Mouse (Mus musculus) E14TG2a.4 (cell line): Measurements from ENCODE around the gene Gadd45gip1.

ENCODE experiments used
- H3K27me3 ChIP-seq: 2 replicates; pipeline ENCODE4 v1.6.1; 2014; ENCODE audit warnings: low read length, control low read depth; ENCODE audit not compliant: insufficient read depth
- H3K36me3 ChIP-seq: 2 replicates; pipeline ENCODE4 v1.6.1; 2014; ENCODE audit warnings: low read length, control low read depth; ENCODE audit not compliant: insufficient read depth
- H3K4me1 ChIP-seq: replicated peaks from 2 replicates; pipeline ENCODE4 v1.6.1; 2014; ENCODE audit warnings: low read depth, low read length, control low read depth
- H3K4me3 ChIP-seq: replicated peaks from 2 replicates; pipeline ENCODE4 v1.5.1; 2014; ENCODE audit warnings: mild to moderate bottlenecking, low read length
- H3K9me3 ChIP-seq: 2 replicates; pipeline ENCODE4 v1.6.1; 2014; ENCODE audit warnings: low read length, control low read depth
- CTCF ChIP-seq: conservative IDR thresholded peaks from 2 replicates; pipeline ENCODE4 v1.5.1; 2014; ENCODE audit warnings: low read length
- NANOG ChIP-seq: IDR thresholded peaks from 2 replicates; pipeline ENCODE4 v1.6.1; 2014; ENCODE audit warnings: borderline replicate concordance, low read length, mixed read lengths
- POU5F1 ChIP-seq: IDR thresholded peaks from 2 replicates; pipeline ENCODE4 v1.6.1; 2014; ENCODE audit warnings: low read length, borderline replicate concordance

Gene Gadd45gip1

DNA sequence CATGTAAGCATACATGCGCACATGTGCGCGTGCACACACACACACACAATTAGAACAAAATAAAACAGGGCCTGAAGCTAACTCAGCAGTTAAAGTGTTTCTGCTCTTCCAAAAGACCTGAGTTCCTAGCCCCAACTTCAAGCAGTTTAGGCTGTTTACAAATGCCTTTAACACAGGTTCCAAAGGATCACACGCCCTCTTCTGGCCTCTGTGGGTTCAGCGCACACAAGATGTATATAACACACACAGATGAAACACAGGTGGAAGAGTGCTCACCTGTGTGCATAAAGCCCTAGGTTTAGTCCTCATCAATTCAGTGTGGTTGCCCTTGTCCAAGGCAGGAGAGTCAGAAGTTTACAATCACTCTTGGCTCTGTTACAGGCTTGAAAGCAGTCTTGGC is 25.3 kb upstream of the Gadd45gip1 start:
- Histone ChIP-seq H3K36me3 (no peaks in the 10 kb centered on the region), H3K4me3 (no peak overlapping the region), H3K9me3 (peaks cover 3% of the 10 kb centered on the region; the same call in 1 of the 2 replicates), H3K27me3 (peaks cover 63% of the 10 kb centered on the region), H3K4me1 (no peaks in the 10 kb centered on the region)
- TF ChIP-seq CTCF (peak; percentile 41), POU5F1 (no peak)

DNA sequence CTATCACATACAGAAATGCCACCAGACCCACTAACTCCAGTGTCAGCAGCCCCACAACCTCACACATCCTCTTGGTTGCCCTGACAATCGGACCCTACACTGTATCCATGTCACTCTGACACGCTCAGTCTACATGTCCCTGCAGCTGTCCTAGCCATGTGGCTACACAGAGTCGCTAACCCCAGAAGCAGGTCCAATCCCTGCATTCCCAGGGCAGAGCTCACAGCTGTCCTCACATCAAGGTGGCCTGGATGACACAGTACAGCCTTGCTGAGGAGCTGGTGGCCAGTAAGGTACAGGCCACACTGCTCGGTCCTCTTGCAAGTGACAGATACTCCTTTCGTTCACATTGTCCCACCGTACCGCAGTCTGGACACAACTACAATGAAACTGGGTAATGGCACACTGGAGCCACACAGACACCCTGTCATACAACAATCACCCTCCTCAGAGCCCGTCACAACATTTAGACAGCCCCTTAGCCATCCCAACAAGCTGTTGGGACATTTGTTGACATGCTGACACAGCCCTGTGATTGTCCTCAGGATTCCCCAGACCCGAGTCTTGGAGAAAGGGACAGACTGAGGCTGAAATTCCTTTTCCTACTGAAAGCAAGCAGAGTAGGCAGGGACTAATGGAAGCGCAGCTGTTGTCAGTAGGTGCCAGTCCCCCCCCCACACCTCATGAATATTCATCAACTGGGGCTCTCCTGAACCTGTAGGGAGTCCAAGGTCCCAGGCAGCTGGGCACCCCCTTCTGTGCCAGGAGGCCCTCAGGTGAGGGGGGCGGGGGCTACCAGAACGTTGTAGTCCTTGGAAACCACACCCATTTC is 22.0 kb upstream of the Gadd45gip1 start:
- Histone ChIP-seq H3K36me3 (no peaks in the 10 kb centered on the region), H3K27me3 (peaks cover 57% of the 10 kb centered on the region), H3K9me3 (peaks cover 3% of the 10 kb centered on the region; the same call in 1 of the 2 replicates), H3K4me3 (no peak overlapping the region), H3K4me1 (peaks cover 7% of the 10 kb centered on the region)
- TF ChIP-seq NANOG (no peak), POU5F1 (no peak), CTCF (no peak)

DNA sequence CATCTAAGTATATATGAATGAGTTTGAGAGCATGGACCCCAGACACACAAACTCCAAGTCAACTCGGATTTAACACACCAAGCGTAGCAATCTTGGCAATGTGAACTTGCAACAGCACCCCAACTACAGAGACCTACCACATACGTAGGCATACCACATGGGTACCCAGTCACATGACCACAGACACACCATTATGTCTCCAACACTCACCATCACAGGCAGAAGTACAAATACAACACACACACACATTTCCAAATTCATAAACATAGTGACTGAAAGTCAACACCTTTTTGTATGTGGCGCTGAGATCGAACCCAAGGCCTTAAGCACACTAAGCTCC is 21.4 kb upstream of the Gadd45gip1 start:
- Histone ChIP-seq H3K36me3 (no peaks in the 10 kb centered on the region), H3K27me3 (peaks cover 57% of the 10 kb centered on the region), H3K9me3 (peaks cover 3% of the 10 kb centered on the region; the same call in 1 of the 2 replicates), H3K4me1 (peaks cover 13% of the 10 kb centered on the region), H3K4me3 (no peak overlapping the region)
- no peak for TF ChIP-seq NANOG
- no peak for TF ChIP-seq POU5F1
- no peak for TF ChIP-seq CTCF

DNA sequence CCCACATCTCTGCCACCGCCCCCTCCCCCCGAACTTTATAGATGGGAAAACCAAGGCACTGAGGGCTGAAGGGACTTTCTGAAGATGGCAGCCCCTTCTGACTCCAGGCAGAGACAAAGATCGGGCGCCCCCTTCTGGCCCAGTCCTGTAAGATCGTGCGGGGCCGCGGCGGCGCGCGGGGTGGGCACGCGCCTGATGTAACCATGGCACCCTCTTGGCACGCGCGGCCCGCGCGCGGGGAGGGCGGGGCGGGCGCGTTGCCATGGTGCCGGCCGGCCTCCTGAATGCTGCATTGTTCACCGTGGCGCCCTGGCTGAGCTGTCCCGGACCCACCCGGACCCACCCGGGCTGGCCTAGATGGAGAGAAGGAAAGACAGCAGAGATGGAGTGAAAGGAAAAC is 20.4 kb upstream of the Gadd45gip1 start:
- TF ChIP-seq POU5F1 (no peak), NANOG (no peak), CTCF (no peak)

DNA sequence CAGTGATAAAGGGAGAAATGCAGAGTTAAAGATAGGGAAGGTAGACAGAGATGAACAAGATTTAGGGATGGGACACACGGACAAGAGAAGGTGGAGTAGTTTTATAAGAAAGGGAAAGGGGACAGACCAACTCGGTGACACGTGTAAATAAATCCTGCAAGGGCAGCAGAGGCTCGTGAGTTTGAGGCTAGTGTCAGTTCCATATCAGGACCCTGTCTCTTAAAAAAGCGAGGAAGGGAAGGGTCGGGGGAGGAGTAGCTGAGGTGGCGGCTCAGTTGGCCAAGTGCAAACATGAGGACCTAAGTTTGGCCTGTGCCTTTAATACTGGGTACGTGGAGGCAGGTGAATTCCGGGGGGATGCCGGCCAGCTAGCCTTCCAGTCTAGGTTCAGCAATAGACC is 20.0 kb upstream of the Gadd45gip1 start:
- Histone ChIP-seq H3K36me3 (no peaks in the 10 kb centered on the region), H3K27me3 (peaks cover 50% of the 10 kb centered on the region), H3K4me3 (no peak overlapping the region), H3K9me3 (no peaks in the 10 kb centered on the region), H3K4me1 (peaks cover 26% of the 10 kb centered on the region)
- TF ChIP-seq POU5F1 (no peak), NANOG (no peak), CTCF (no peak)

More for the DNA sequence above, 20.4 kb upstream of the Gadd45gip1 start:
- Histone ChIP-seq H3K36me3 (no peaks in the 10 kb centered on the region), H3K4me1 (peaks cover 21% of the 10 kb centered on the region), H3K27me3 (peaks cover 48% of the 10 kb centered on the region), H3K4me3 (no peak overlapping the region), H3K9me3 (peaks cover 3% of the 10 kb centered on the region; the same call in 1 of the 2 replicates)

DNA sequence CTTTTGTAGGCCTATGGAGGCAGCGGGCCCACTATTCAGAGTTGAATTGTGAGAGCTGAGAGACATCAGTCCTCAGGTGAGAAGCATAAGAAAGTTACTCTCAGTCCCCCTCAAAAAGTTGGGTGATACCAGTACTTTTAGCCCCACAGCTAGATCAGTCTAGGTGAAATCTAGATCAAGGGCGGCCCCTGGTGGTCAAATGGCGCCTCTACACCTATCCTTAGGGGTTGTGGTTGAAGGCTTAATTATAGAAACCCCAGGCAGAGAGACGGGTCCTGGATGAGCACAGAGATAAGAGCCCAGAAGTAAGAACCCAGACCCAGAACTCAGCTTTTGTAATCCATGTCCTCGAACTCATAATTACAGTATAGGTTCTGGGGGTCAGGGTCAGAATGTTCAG is 18.3 kb upstream of the Gadd45gip1 start:
- no peaks in the 10 kb centered on the region for H3K36me3 ChIP-seq
- TF ChIP-seq CTCF (peak; percentile 74), NANOG (no peak)
- H3K4me3 ChIP-seq, result no peak overlapping the region
- H3K27me3 ChIP-seq, result peaks cover 46% of the 10 kb centered on the region
- H3K4me1 ChIP-seq, result peaks cover 30% of the 10 kb centered on the region
- H3K9me3 ChIP-seq, result no peaks in the 10 kb centered on the region

DNA sequence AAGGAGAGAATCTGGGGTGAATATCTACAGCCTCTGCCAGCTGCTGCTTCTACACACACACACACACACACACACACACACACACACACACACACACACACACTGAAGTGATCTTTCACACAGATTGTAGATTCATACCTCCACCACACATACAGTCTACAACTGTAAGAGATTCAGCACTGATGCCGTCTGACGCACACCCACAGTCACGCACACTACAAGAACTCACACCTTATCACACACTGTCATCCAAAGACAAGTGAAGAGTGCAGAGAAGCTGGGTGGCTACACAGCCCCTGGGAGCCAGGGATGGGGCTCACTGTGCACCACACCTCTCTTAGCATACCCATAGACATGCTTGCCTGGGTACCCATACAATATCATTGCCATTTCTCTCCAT is 17.5 kb upstream of the Gadd45gip1 start:
- Histone ChIP-seq H3K27me3 (peaks cover 42% of the 10 kb centered on the region), H3K36me3 (no peaks in the 10 kb centered on the region), H3K9me3 (no peaks in the 10 kb centered on the region), H3K4me1 (peaks cover 30% of the 10 kb centered on the region), H3K4me3 (no peak overlapping the region)
- no peak for TF ChIP-seq NANOG
- TF ChIP-seq CTCF, result no peak
- TF ChIP-seq POU5F1, result no peak

DNA sequence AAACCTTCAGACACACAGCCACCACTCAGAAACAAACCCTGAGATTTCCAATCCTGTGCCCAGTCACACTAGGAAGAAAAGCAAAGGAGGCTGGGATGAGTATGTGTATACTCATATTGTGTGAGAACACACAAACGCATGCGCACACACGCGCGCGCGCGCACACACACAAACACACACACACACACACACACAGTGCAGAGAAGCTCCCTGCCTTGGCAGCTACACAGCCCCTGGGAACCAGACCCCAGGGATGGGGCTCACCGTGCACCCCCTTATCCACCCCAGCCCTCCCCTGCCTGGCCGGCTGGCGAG is 17.1 kb upstream of the Gadd45gip1 start:
- Histone ChIP-seq H3K27me3 (peaks cover 39% of the 10 kb centered on the region), H3K4me1 (peaks cover 30% of the 10 kb centered on the region), H3K9me3 (no peaks in the 10 kb centered on the region), H3K36me3 (no peaks in the 10 kb centered on the region), H3K4me3 (no peak overlapping the region)
- TF ChIP-seq POU5F1 (no peak), NANOG (no peak), CTCF (no peak)
